Mouse (Mus musculus) MEL (cell line): ENCODE data around the gene Lcn6.
"Not testable (repeated sequence)": the region's sequence is repeated elsewhere in the genome, so short reads cannot be mapped to it uniquely, and the experiment has no call there.

Experiments
- BHLHE40 ChIP-seq: IDR thresholded peaks from 2 replicates; pipeline ENCODE4 v1.6.1; 2012; ENCODE audit warnings: low read depth, mild to moderate bottlenecking, inconsistent platforms, low read length, improper control_type of control experiment, borderline replicate concordance
- CTCF ChIP-seq, 3 experiments: IDR thresholded peaks in 2 of 3; conservative IDR thresholded peaks in 1 of 3; 2 replicates each; pipeline ENCODE4 v1.5.1; 2011 to 2012; ENCODE audit warnings: low read length in 3 of 3, low read depth in 2 of 3, mild to moderate bottlenecking in 2 of 3, improper control_type of control experiment in 1 of 3, inconsistent platforms in 1 of 3, mixed read lengths in 1 of 3, moderate library complexity in 1 of 3; ENCODE audit not compliant: control insufficient read depth in 1 of 3, insufficient read depth in 1 of 3, poor library complexity in 1 of 3, severe bottlenecking in 1 of 3
- ELF1 ChIP-seq: IDR thresholded peaks from 2 replicates; pipeline ENCODE4 v1.6.1; 2014; ENCODE audit warnings: low read depth, mild to moderate bottlenecking, inconsistent platforms, low read length, improper control_type of control experiment, moderate library complexity
- GABPA ChIP-seq: IDR thresholded peaks from 2 replicates; pipeline ENCODE4 v1.6.1; 2012; ENCODE audit warnings: low read depth, mild to moderate bottlenecking, inconsistent platforms, low read length, improper control_type of control experiment, moderate library complexity
- MAX ChIP-seq: IDR thresholded peaks from 2 replicates; pipeline ENCODE4 v1.6.1; 2011; ENCODE audit warnings: low read length, improper control_type of control experiment
- MYB ChIP-seq: IDR thresholded peaks from 2 replicates; pipeline ENCODE4 v1.6.1; 2011; ENCODE audit warnings: mild to moderate bottlenecking, low read depth, low read length, improper control_type of control experiment
- POLR2A ChIP-seq, 2 experiments: IDR thresholded peaks; 2 replicates each; pipeline ENCODE4 v1.6.1; 2011 to 2012; ENCODE audit warnings: low read length in 2 of 2, mild to moderate bottlenecking in 2 of 2, control low read depth in 1 of 2, improper control_type of control experiment in 1 of 2, low read depth in 1 of 2, moderate library complexity in 1 of 2; ENCODE audit not compliant: control insufficient read depth in 1 of 2, insufficient read depth in 1 of 2, poor library complexity in 1 of 2
- TAL1 ChIP-seq: IDR thresholded peaks from 2 replicates; pipeline ENCODE4 v1.6.1; 2012; ENCODE audit warnings: mild to moderate bottlenecking, inconsistent platforms, low read length, moderate library complexity, mixed read lengths

DNA sequence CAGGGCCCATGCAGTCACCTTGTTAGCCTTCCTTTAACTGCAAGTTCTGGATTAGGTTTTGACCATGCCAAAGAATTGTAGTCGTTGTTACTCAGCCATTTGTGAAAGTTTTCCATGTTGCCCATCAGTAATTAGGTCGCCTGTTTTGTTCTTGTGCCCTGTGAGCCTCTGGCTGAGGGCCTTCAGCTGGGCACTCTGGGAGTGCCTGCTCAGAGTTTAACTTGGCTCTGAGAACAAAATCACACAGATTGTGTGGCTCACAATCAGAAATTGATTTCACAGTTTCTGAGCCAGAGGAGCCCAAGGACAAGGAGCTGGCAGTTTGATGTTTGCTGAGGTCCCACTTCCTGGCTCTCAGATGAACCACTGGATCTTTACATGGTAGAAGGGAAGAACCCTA lies 33.2 kb downstream of the Lcn6 start:
- TF ChIP-seq BHLHE40; MAX; POLR2A (IDR thresholded peaks at IDR 0.05; ENCODE audit: control insufficient read depth in 1 of 2, insufficient read depth in 1 of 2, low read depth in 1 of 2, low read length in 2 of 2, poor library complexity in 1 of 2); GABPA; TAL1; CTCF (IDR thresholded peaks at IDR 0.05 in 2 of 3, conservative IDR thresholded peaks at IDR 0.05 in 1 of 3; ENCODE audit: control insufficient read depth in 1 of 3, insufficient read depth in 1 of 3, low read depth in 2 of 3, low read length in 3 of 3, poor library complexity in 1 of 3, severe bottlenecking in 1 of 3); ELF1; MYB: not testable (repeated sequence)
